8 mouse cellular contexts compared by ENCODE assay signal in genomic region chr5:34514218-34514566, GRCm38 (mm10). TPM values are rescaled to one million over a fixed set of nuclear protein-coding genes. Genes with fewer than 3 reads are reported as not detected.
DNase-seq lines count a peak whose midpoint lies in the region; ATAC-seq and TF ChIP-seq lines count a peak whose summit lies in the region.

No protein-coding gene starts in this region.

- TF ChIP-seq CTCF in lung, adult 2 months (IDR thresholded peaks at IDR 0.05; ENCODE audit: insufficient read depth, low read length), result no peak
- TF ChIP-seq CTCF in embryonic fibroblast, embryonic 13.5 days (IDR thresholded peaks at IDR 0.05; ENCODE audit: borderline replicate concordance, insufficient read depth, low read length), result no peak

- intact Hi-C loops in left cerebral cortex, postnatal 10 days (cut with DNase I), result no loop called here

- no peak overlapping the region for H3K27ac ChIP-seq in embryonic fibroblast, embryonic 13.5 days (ENCODE audit: insufficient read depth, low read length)
- no peak overlapping the region for H3K27ac ChIP-seq in limb, embryonic 11.5 days (replicated peaks; ENCODE audit: low read depth, low read length)
- no peak overlapping the region for H3K27ac ChIP-seq in neural tube, embryonic 13.5 days (replicated peaks)

- no peak for TF ChIP-seq POLR2A in lung, adult 2 months (IDR thresholded peaks at IDR 0.05; ENCODE audit: borderline replicate concordance, extremely low read depth, low read depth, low read length)
- no peak for TF ChIP-seq POLR2A in embryonic fibroblast, embryonic 13.5 days (IDR thresholded peaks at IDR 0.05; ENCODE audit: low read depth, low read length)

- 6% methylated on average over 7 of the region's 7 CpGs for WGBS in lung, adult 2 months
- 25% methylated on average over 7 of the region's 7 CpGs for WGBS in limb, embryonic 11.5 days
- 24% methylated on average over 7 of the region's 7 CpGs for WGBS in neural tube, embryonic 13.5 days

- no peaks in the 10 kb centered on the region for H3K36me3 ChIP-seq in limb, embryonic 11.5 days (ENCODE audit: control insufficient read depth, insufficient read depth, low read length)
- no peaks in the 10 kb centered on the region for H3K36me3 ChIP-seq in neural tube, embryonic 13.5 days

- H3K4me2 ChIP-seq in limb, embryonic 11.5 days (ENCODE audit: low read depth, severe bottlenecking), result peak overlapping the region; percentile 95
- peak overlapping the region; percentile 90 for H3K4me2 ChIP-seq in neural tube, embryonic 13.5 days

- H3K4me1 ChIP-seq in lung, adult 2 months (ENCODE audit: control insufficient read depth, insufficient read depth, low read length), result no peaks in the 10 kb centered on the region; the same call in 1 of the 2 replicates
- peaks cover 4% of the 10 kb centered on the region for H3K4me1 ChIP-seq in embryonic fibroblast, embryonic 13.5 days (ENCODE audit: control insufficient read depth, insufficient read depth, low read length)
- H3K4me1 ChIP-seq in limb, embryonic 11.5 days (ENCODE audit: control insufficient read depth, insufficient read depth, low read length), result no peaks in the 10 kb centered on the region
- H3K4me1 ChIP-seq in neural tube, embryonic 13.5 days (replicated peaks), result peaks cover 8% of the 10 kb centered on the region

- peaks cover 11% of the 10 kb centered on the region for H3K27me3 ChIP-seq in limb, embryonic 11.5 days (ENCODE audit: control insufficient read depth, insufficient read depth, low read length)
- H3K27me3 ChIP-seq in neural tube, embryonic 13.5 days, result peaks cover 15% of the 10 kb centered on the region

- H3K9me3 ChIP-seq in limb, embryonic 11.5 days (ENCODE audit: control insufficient read depth, low read length), result no peaks in the 10 kb centered on the region
- H3K9me3 ChIP-seq in neural tube, embryonic 13.5 days, result peaks cover under 1% of the 10 kb centered on the region; the same call in 1 of the 2 replicates

- DNase-seq in lung, adult 2 months, result no peak
- DNase-seq in lung, postnatal 14 days, result no peak
- DNase-seq in limb, embryonic 11.5 days (ENCODE audit: low spot score), result no peak
- no peak for DNase-seq in left cerebral cortex, postnatal 10 days (ENCODE audit: extremely low spot score in 1 of 2, low spot score in 2 of 2)
- no peak for DNase-seq in testis, postnatal 14 days (ENCODE audit: low spot score)
- no peak for DNase-seq in spleen, postnatal 4 days (ENCODE audit: low spot score in 2 of 2)

- peak overlapping the region; percentile 73 for H3K4me3 ChIP-seq in lung, adult 2 months (replicated peaks; ENCODE audit: extremely low read depth, low read depth, low read length)
- H3K4me3 ChIP-seq in embryonic fibroblast, embryonic 13.5 days (ENCODE audit: insufficient read depth, low read length), result peak overlapping the region; percentile 41
- peak overlapping the region; percentile 53 for H3K4me3 ChIP-seq in limb, embryonic 11.5 days (ENCODE audit: low read depth, low read length)
- peak overlapping the region; percentile 59 for H3K4me3 ChIP-seq in neural tube, embryonic 13.5 days

- no peak overlapping the region for H3K9ac ChIP-seq in limb, embryonic 11.5 days (ENCODE audit: low read length)
- H3K9ac ChIP-seq in neural tube, embryonic 13.5 days, result peak overlapping the region; percentile 41

- no peak for ATAC-seq in limb, embryonic 11.5 days (ENCODE audit: insufficient number of reproducible peaks, low FRiP score, low TSS enrichment, low read depth)
- peak; percentile 22; the same call in 1 of the 2 replicates for ATAC-seq in neural tube, embryonic 13.5 days (ENCODE audit: low read depth)

RNA-seq across cellular contexts. Expression of gene Tnip2, which starts 0.4 kb away (rescaled TPM):
- polyA plus RNA-seq in lung, adult 2 months (2012; rRNA removed), result 30.1 and 33.6 TPM in 2 replicates
- 12.5 and 13.9 TPM in 2 replicates for polyA plus RNA-seq in embryonic fibroblast, embryonic 13.5 days (2011; ENCODE audit: insufficient read length, low read depth, missing spikeins)
- 4.1 and 4.4 TPM in 2 replicates for polyA plus RNA-seq in limb, embryonic 11.5 days (2014; fragmentation: Nextera tagmentation; extraction: Ambion mirVana)
- 8.1 and 11.3 TPM in 2 replicates for polyA plus RNA-seq in neural tube, embryonic 13.5 days (2015; fragmentation: Nextera tagmentation; extraction: Ambion mirVana)
- 10 to 100 TPM; 11.2 to 11.5 TPM for total RNA-seq in left cerebral cortex, postnatal 10 days (2021)

RNA-seq across cellular contexts. Expression of gene Sh3bp2, which starts 11.4 kb away (rescaled TPM):
- 14.1 and 17.3 TPM in 2 replicates for polyA plus RNA-seq in lung, adult 2 months (2012; rRNA removed)
- polyA plus RNA-seq in embryonic fibroblast, embryonic 13.5 days (2011; ENCODE audit: insufficient read length, low read depth, missing spikeins), result 5.4 and 7.1 TPM in 2 replicates
- polyA plus RNA-seq in limb, embryonic 11.5 days (2014; fragmentation: Nextera tagmentation; extraction: Ambion mirVana), result 7.5 and 10.8 TPM in 2 replicates
- polyA plus RNA-seq in neural tube, embryonic 13.5 days (2015; fragmentation: Nextera tagmentation; extraction: Ambion mirVana), result 15.0 and 16.7 TPM in 2 replicates
- total RNA-seq in left cerebral cortex, postnatal 10 days (2021), result 1 to 10 TPM; 6.4 to 7.3 TPM

RNA-seq across cellular contexts. Expression of gene Add1, which starts 59.3 kb away (rescaled TPM):
- polyA plus RNA-seq in lung, adult 2 months (2012; rRNA removed), result 188 and 231 TPM in 2 replicates
- polyA plus RNA-seq in embryonic fibroblast, embryonic 13.5 days (2011; ENCODE audit: insufficient read length, low read depth, missing spikeins), result 189 and 191 TPM in 2 replicates
- polyA plus RNA-seq in limb, embryonic 11.5 days (2014; fragmentation: Nextera tagmentation; extraction: Ambion mirVana), result 149 and 155 TPM in 2 replicates
- 208 and 221 TPM in 2 replicates for polyA plus RNA-seq in neural tube, embryonic 13.5 days (2015; fragmentation: Nextera tagmentation; extraction: Ambion mirVana)
- total RNA-seq in left cerebral cortex, postnatal 10 days (2021), result 100 to 1,000 TPM; 294 to 308 TPM
